Mouse (Mus musculus): ENCODE data around the gene Tsc1. TPM values are rescaled to one million over a fixed set of nuclear protein-coding genes. Genes with fewer than 3 reads are reported as not detected.
A peak's percentile ranks its signal among the peaks of the same experiment; 100 is the strongest.

Gene Tsc1
- total and polyA plus RNA-seq, 2 experiments from 2014 or later, result 20.0 to 42.3 TPM

DNA sequence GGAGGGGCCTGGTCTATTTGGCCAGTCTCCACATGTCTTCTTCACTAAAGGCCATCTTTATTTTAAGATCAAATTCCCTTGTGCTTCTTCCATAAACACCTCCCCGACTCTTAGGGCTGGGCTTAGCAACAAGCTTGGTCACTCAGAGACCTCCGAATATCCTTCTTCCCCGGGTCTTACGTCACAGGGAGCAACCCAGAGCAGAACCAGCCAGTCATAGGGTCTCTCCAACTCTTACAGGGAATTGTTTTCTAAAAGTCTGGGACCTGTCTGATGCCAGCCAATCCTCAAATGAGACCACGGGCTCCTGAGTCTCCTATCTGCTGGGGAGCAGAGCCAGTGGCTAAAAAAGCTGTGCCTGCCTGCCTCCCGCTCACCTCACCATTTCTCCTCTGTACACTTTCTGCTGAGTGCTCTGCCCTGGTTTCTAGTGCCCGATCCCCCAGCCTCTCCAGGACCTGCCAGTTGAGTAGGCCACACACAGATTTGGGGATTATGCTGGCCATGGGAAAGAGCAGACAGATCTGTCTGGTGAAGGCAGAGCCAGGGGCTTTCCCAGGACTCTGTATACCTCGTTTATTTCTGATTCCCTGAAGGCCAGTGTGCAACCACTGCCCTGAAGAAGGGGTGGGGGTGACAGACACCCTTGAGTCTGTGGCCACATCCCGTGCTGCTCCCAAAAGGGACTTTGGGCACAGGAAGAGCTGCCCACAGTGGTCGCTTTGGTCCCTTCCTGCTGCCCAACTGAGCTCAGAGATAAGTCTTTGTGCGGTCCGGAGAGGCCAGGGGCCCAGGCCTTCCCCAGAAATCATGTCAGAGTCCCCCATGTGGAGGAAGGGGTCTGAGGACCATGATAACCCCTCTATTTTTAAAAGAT, 42.1 kb upstream of the Tsc1 start:
- no peaks in the 10 kb centered on the region for H3K36me3 ChIP-seq (ENCODE audit: insufficient read depth, low read length)
- 68% methylated on average over 12 of the region's 12 CpGs for WGBS
- H3K4me3 ChIP-seq (ENCODE audit: low read length), result no peak overlapping the region
- H3K4me1 ChIP-seq (ENCODE audit: insufficient read depth, low read length), result no peaks in the 10 kb centered on the region
- H3K27ac ChIP-seq, result no peak overlapping the region
- no peak overlapping the region for H3K9ac ChIP-seq (replicated peaks; ENCODE audit: low read length)
- DNase-seq (ENCODE audit: low spot score) (no peak), ATAC-seq (no peak)
- no peak for TF ChIP-seq CTCF (IDR thresholded peaks at IDR 0.05; ENCODE audit: low read depth)
- no peak overlapping the region for H3K4me2 ChIP-seq (ENCODE audit: low read depth, low read length)
- H3K27me3 ChIP-seq (ENCODE audit: insufficient read depth, low read length), result no peaks in the 10 kb centered on the region
- no peaks in the 10 kb centered on the region for H3K9me3 ChIP-seq (ENCODE audit: low read length)

DNA sequence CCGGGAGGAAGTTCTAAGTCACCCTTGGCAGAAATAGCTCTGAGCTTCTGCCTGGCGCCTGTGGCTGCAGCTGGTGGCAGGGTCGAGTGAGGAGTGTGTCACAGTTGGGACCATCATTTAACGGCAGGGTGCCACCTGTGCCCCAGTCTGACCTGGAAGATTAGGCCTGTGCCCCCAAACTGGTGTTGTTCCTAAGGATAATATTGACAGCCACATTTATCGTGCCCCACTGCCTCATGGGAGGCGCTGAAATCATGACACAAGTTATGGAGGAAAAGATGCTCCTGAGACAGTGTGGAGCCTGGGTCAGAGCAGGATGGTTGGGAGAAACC, 41.5 kb upstream of the Tsc1 start:
- no peaks in the 10 kb centered on the region for H3K27me3 ChIP-seq (ENCODE audit: insufficient read depth, low read length)
- H3K4me1 ChIP-seq (ENCODE audit: insufficient read depth, low read length), result no peaks in the 10 kb centered on the region
- no peak for TF ChIP-seq CTCF (IDR thresholded peaks at IDR 0.05; ENCODE audit: low read depth)
- H3K36me3 ChIP-seq (ENCODE audit: insufficient read depth, low read length), result no peaks in the 10 kb centered on the region
- H3K27ac ChIP-seq, result no peak overlapping the region
- H3K9me3 ChIP-seq (ENCODE audit: low read length), result no peaks in the 10 kb centered on the region
- no peak overlapping the region for H3K4me2 ChIP-seq (ENCODE audit: low read depth, low read length)
- H3K4me3 ChIP-seq (ENCODE audit: low read length), result no peak overlapping the region
- no peak for DNase-seq (ENCODE audit: low spot score)
- 78% methylated on average over 6 of the region's 6 CpGs for WGBS
- no peak for ATAC-seq
- no peak overlapping the region for H3K9ac ChIP-seq (replicated peaks; ENCODE audit: low read length)

DNA sequence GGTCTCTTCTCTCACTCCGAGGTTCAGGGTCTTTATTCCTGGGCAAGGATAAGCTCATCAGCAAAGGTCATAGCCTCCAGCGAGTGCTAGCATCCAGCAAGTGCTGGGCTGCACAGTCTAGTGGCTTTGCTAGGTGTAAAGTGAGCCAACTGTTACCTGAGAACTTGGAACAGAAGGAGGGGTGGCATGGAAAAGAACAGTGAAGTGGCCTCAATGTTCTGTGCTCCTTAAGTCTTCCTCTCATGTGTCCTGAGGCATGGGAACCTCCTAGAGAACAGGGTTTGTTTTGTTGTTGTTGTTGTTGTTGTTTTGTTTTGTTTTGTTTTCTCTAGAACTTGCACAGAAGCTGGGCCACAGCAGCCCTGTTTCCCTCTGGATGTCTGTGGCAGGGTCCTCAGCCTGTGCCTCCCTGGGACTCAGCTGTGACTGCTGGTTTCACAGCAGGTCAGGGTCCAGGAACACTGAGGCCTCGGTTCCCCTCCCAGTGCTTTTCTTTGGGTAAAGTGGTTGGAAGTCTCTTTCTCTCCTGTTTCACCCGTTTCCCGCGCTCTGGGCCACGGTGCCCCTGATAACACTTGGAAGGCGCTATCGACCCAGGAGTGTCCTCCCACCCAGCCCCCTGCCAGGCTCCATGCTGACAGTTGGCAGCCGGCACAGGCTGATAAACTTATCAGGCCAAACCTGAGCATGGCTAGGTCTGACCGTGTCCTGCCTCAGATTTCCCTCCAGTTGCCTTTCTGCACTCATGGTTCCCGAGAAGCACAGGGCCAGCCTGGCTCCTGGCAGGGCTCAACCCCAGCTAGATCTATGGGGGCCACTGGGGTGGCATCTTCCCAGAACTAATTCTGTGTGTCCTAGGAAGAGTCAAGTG, 39.1 kb upstream of the Tsc1 start:
- no peaks in the 10 kb centered on the region for H3K4me1 ChIP-seq (ENCODE audit: insufficient read depth, low read length)
- H3K4me2 ChIP-seq (ENCODE audit: low read depth, low read length), result no peak overlapping the region
- no peaks in the 10 kb centered on the region for H3K36me3 ChIP-seq (ENCODE audit: insufficient read depth, low read length)
- H3K9ac ChIP-seq (replicated peaks; ENCODE audit: low read length), result no peak overlapping the region
- H3K27me3 ChIP-seq (ENCODE audit: insufficient read depth, low read length), result no peaks in the 10 kb centered on the region
- H3K4me3 ChIP-seq (ENCODE audit: low read length), result no peak overlapping the region
- no peak overlapping the region for H3K27ac ChIP-seq
- no peaks in the 10 kb centered on the region for H3K9me3 ChIP-seq (ENCODE audit: low read length)
- DNase-seq (ENCODE audit: low spot score) (no peak), ATAC-seq (no peak)
- 62% methylated on average over 12 of the region's 12 CpGs for WGBS
- TF ChIP-seq CTCF (IDR thresholded peaks at IDR 0.05; ENCODE audit: low read depth), result no peak

DNA sequence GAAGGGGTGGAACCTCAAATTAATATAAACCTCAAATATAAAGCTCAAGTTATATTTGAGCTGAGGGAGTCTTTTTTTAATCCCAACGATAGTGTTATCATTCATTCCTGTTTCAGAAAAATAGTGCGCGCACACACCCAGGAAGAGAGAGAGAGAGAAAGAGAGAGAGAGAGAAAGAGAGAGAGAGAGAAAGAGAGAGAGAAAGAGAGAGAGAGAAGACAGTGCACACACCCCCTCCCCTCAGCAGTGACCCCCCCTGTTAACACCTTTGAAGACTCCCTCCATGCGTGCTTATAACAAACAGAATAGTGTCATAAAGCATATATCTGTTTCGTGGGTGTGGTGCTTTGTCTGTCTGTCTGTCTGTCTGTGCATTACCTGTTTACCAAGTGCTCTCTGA, 37.5 kb upstream of the Tsc1 start:
- WGBS, result 93% methylated on average over 5 of the region's 5 CpGs
- ATAC-seq (no peak), DNase-seq (ENCODE audit: low spot score) (no peak)
- Histone ChIP-seq H3K4me3 (ENCODE audit: low read length) (no peak overlapping the region), H3K27ac (no peak overlapping the region), H3K4me2 (ENCODE audit: low read depth, low read length) (no peak overlapping the region), H3K9ac (replicated peaks; ENCODE audit: low read length) (no peak overlapping the region), H3K9me3 (ENCODE audit: low read length) (no peaks in the 10 kb centered on the region), H3K4me1 (ENCODE audit: insufficient read depth, low read length) (no peaks in the 10 kb centered on the region), H3K36me3 (ENCODE audit: insufficient read depth, low read length) (no peaks in the 10 kb centered on the region), H3K27me3 (ENCODE audit: insufficient read depth, low read length) (no peaks in the 10 kb centered on the region)
- TF ChIP-seq CTCF (IDR thresholded peaks at IDR 0.05; ENCODE audit: low read depth), result no peak

DNA sequence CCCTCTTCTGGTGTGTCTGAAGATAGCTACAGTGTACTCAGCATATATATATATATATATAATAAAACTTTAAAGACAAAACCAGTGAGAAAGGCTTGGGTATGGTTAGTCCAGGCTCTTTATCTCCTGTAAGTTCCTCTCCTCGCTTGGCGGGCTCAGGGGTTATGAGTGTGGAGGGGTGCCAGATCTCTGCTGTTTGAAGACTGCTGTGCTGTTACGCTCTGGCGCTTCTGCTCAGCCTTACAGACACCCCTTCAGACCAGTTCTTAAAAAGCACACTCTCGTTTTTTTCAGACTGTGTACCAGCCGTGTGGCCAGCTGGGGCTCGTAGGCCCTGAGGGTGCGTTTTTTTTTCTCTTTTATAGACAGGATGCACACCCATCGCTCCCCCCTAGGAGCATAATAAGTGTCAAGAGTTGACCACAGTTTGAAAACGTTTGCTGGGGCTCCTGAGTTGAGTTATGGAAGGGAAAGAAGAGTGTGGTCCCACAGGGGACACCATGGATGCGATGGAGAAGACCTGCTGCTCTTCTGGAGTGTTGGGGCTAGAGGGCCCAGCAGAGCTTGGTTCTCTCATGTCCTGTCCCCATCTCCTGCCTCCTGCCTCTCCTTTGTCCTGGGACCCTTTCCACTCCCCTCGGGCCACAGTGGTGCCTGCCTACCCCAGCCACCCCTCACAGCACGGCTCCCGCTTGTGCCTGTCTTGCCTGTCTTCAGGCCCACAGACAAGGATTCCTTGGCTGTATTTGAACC, 35.1 kb upstream of the Tsc1 start:
- ATAC-seq, result no peak
- no peak for TF ChIP-seq CTCF (IDR thresholded peaks at IDR 0.05; ENCODE audit: low read depth)
- WGBS, result 51% methylated on average over 14 of the region's 14 CpGs

DNA sequence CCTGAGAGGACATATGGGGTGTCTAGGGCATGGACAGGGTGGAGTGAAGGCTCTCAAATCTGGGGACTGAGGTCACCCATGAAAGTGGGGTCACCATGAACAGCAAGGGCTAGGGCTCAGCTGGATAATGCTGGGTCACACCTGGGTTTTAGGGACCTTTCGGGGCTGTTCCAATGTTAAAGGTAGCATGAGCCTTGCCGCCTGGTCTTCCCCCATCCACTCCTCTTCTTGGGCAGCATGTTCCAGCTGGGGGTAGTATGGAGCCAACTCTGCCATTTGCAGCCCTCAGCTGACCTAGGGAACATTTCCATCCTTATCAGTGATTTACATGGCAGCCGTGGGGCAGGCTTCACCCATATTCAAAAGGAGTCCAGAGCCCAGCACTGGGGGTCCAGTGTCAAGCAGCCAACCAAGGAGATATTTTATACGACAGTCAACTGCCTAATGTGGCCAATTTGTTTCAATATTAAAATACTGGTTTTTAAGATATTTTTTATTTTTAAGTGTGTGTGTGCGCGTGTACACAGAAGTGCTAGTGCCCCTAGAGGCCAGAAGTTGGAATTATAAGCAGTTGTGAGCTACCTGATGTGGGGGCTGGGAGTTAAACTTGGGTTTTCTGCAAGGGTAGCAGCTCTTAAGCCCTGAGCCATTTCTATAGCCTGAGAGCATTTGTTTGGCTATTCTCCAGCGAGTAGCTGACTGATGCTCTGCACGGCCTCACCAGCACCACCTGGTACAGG, 34.3 kb upstream of the Tsc1 start:
- H3K36me3 ChIP-seq (ENCODE audit: insufficient read depth, low read length), result no peaks in the 10 kb centered on the region
- TF ChIP-seq CTCF (IDR thresholded peaks at IDR 0.05; ENCODE audit: low read depth), result peak; percentile 46; the same call in 1 of the 2 replicates
- 68% methylated on average over 8 of the region's 8 CpGs for WGBS
- no peak for ATAC-seq
- H3K27ac ChIP-seq, result no peak overlapping the region
- H3K27me3 ChIP-seq (ENCODE audit: insufficient read depth, low read length), result no peaks in the 10 kb centered on the region
- H3K4me2 ChIP-seq (ENCODE audit: low read depth, low read length), result no peak overlapping the region
- no peak overlapping the region for H3K9ac ChIP-seq (replicated peaks; ENCODE audit: low read length)
- no peaks in the 10 kb centered on the region for H3K9me3 ChIP-seq (ENCODE audit: low read length)
- DNase-seq (ENCODE audit: low spot score), result peak; percentile 37
- H3K4me3 ChIP-seq (ENCODE audit: low read length), result no peak overlapping the region
- no peaks in the 10 kb centered on the region for H3K4me1 ChIP-seq (ENCODE audit: insufficient read depth, low read length)

More for the DNA sequence above, 35.1 kb upstream of the Tsc1 start:
- Histone ChIP-seq H3K4me2 (ENCODE audit: low read depth, low read length) (no peak overlapping the region), H3K4me1 (ENCODE audit: insufficient read depth, low read length) (no peaks in the 10 kb centered on the region), H3K9ac (replicated peaks; ENCODE audit: low read length) (no peak overlapping the region), H3K27ac (no peak overlapping the region), H3K4me3 (ENCODE audit: low read length) (no peak overlapping the region), H3K27me3 (ENCODE audit: insufficient read depth, low read length) (no peaks in the 10 kb centered on the region), H3K36me3 (ENCODE audit: insufficient read depth, low read length) (no peaks in the 10 kb centered on the region), H3K9me3 (ENCODE audit: low read length) (no peaks in the 10 kb centered on the region)
- DNase-seq (ENCODE audit: low spot score), result peak; percentile 25
